Mouse (Mus musculus) bone marrow macrophage, adult 2 months (primary cell): ENCODE measurements around the gene Slc25a11.

Experiments used
- CTCF ChIP-seq: IDR thresholded peaks from 2 replicates; pipeline ENCODE4 v1.5.1; 2012; ENCODE audit warnings: low read depth, mild to moderate bottlenecking, low read length, moderate library complexity
- POLR2A ChIP-seq: IDR thresholded peaks from 2 replicates; pipeline ENCODE4 v1.6.1; 2012; ENCODE audit warnings: mild to moderate bottlenecking, low read depth, low read length, borderline replicate concordance

- TF ChIP-seq POLR2A (no peak), CTCF (no peak)
Measured at GRCm38 (mm10) chr11:70630129-70630528, 17.1 kb downstream of the Slc25a11 start.
